Mouse (Mus musculus) embryonic facial prominence, embryonic 14.5 days (tissue): ENCODE measurements around the gene Dhh. TPM values are rescaled to one million over a fixed set of nuclear protein-coding genes. Genes with fewer than 3 reads are reported as not detected.

Source experiments
- ATAC-seq: fragments of 200-750 bp; cut with Nextera tagmentation; 2 replicates; pipeline ENCODE4 v1.8.0; 2017; ENCODE audit warnings: low read depth, moderate number of reproducible peaks, moderate TSS enrichment
- DNase-seq: peaks from one replicate; pipeline ENCODE4 v3.0.0-alpha.2; 2015; ENCODE audit warnings: low spot score
- H3K27ac ChIP-seq: fragments of 300-500 bp; sonication (generic); replicated peaks from 2 replicates; pipeline ENCODE4 v1.5.1; 2014; ENCODE audit warnings: low read depth, mild to moderate bottlenecking, low read length, moderate library complexity
- H3K27me3 ChIP-seq: fragments of 300-500 bp; sonication (generic); replicated peaks from 2 replicates; pipeline ENCODE4 v1.6.1; 2014; ENCODE audit warnings: low read length; ENCODE audit not compliant: control insufficient read depth, insufficient read depth
- H3K36me3 ChIP-seq: fragments of 300-500 bp; sonication (generic); 2 replicates; pipeline ENCODE4 v1.6.1; 2014; ENCODE audit warnings: low read length, mixed read lengths; ENCODE audit not compliant: control insufficient read depth, insufficient read depth
- H3K4me1 ChIP-seq: fragments of 300-500 bp; sonication (generic); 2 replicates; pipeline ENCODE4 v1.6.1; 2014; ENCODE audit warnings: antibody characterized with exemption, low read length; ENCODE audit not compliant: control insufficient read depth, insufficient read depth
- H3K4me2 ChIP-seq: fragments of 300-500 bp; sonication (generic); 2 replicates; pipeline ENCODE4 v1.6.1; 2014; ENCODE audit warnings: low read depth, mild to moderate bottlenecking, low read length, moderate library complexity, mixed read lengths
- H3K4me3 ChIP-seq: fragments of 300-500 bp; sonication (generic); 2 replicates; pipeline ENCODE4 v1.5.1; 2014; ENCODE audit warnings: low read depth, mild to moderate bottlenecking, low read length
- H3K9ac ChIP-seq: fragments of 300-500 bp; sonication (generic); 2 replicates; pipeline ENCODE4 v1.6.1; 2014; ENCODE audit warnings: low read depth, mild to moderate bottlenecking, low read length, moderate library complexity, mixed read lengths
- H3K9me3 ChIP-seq: fragments of 300-500 bp; sonication (generic); 2 replicates; pipeline ENCODE4 v1.6.1; 2016; ENCODE audit warnings: low read length; ENCODE audit not compliant: control insufficient read depth
- WGBS: fragments of 180-500 bp; shearing (Covaris S2); extraction: QIAGEN DNeasy Blood & Tissue Kit; methylation state at CpG from one replicate; pipeline ENCODE4 v1.1.7; 2014; 5-methylcytosine and 5-hydroxymethylcytosine counted together
- polyA plus RNA-seq: library from polyadenylated mRNA; unstranded; fragments of >200 nt; fragmentation: Nextera tagmentation; extraction: Ambion mirVana; gene quantifications from 2 replicates; pipeline ENCODE4 v1.2.1, GENCODE M21; 2014

The Dhh gene
- polyA plus RNA-seq, 1 experiment from 2014 or later = 3.1 TPM

DNA sequence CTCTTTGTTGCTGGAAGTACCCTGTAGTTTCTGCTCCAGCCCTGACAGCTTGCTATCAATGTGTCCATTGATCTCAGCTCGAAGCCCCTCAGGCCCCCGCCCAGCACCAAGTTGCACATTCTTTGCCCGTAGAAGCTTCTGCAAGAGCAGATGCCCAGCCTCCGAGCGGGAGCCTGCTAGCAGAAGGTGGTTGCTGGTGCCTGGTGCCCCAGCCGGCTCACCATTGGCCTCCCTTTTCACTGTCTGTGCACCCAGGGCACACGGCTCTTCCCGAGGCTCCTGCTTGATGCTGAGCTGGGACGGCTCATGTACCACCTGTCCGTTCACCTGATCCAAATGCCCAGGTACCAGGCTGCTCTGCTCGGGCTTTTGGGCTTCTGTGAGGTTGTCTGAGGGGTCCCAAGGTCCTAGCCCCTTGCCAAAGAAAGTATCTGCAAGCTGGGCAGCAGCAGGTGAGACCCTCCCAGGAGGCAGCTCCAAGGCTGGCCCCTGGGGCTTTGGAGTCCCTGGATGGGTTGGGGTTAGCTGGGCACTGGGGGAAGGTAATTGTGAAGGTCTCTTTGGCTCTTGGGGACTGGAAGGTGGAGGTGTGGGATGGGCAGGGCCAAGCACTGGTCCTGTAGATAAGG lies 54.6 kb downstream of the Dhh start:
- Histone ChIP-seq H3K4me1 (no peaks in the 10 kb centered on the region), H3K9me3 (no peaks in the 10 kb centered on the region), H3K9ac (no peak overlapping the region), H3K27me3 (no peaks in the 10 kb centered on the region), H3K27ac (no peak overlapping the region), H3K4me2 (no peak overlapping the region), H3K36me3 (peaks cover 100% of the 10 kb centered on the region), H3K4me3 (no peak overlapping the region)
- DNase-seq = no peak
- 83% methylated on average over 11 of the region's 11 CpGs for WGBS
- ATAC-seq = no peak

Other genes starting within 250 kb of the Dhh start
- 21.5 and 23.4 TPM in 2 replicates for gene Ddx23, start 235.6 kb downstream of the Dhh start, polyA plus RNA-seq
- gene Rnd1, start 221.1 kb downstream of the Dhh start, polyA plus RNA-seq = 0.42 TPM in 2 replicates
- 1.7 and 3.9 TPM in 2 replicates for gene Ccdc65, start 190.3 kb downstream of the Dhh start, polyA plus RNA-seq
- gene Fkbp11, start 170.3 kb downstream of the Dhh start, polyA plus RNA-seq = 88.8 and 108 TPM in 2 replicates
- gene Arf3, start 135.3 kb downstream of the Dhh start, polyA plus RNA-seq = 33.9 and 34.8 TPM in 2 replicates
- 4.1 and 4.3 TPM in 2 replicates for gene Wnt10b, start 120.4 kb downstream of the Dhh start, polyA plus RNA-seq
- gene Wnt1, start 108.7 kb downstream of the Dhh start, polyA plus RNA-seq = 0.10 TPM in 1 of 2 replicates, not detected in the other
- gene Ddn, start 89.0 kb downstream of the Dhh start, polyA plus RNA-seq = 0.07 TPM in 1 of 2 replicates, not detected in the other
- 71.7 and 80.6 TPM in 2 replicates for gene Prkag1, start 67.0 kb downstream of the Dhh start, polyA plus RNA-seq
- 13.8 and 15.5 TPM in 2 replicates for gene Kmt2d, start 27.3 kb downstream of the Dhh start, polyA plus RNA-seq
- 8.4 and 12.2 TPM in 2 replicates for gene Rhebl1, start 4.0 kb downstream of the Dhh start, polyA plus RNA-seq
- 3.9 and 4.3 TPM in 2 replicates for gene Lmbr1l, start 19.7 kb upstream of the Dhh start, polyA plus RNA-seq
- 1,523 and 1,643 TPM in 2 replicates for gene Tuba1b, start 36.0 kb upstream of the Dhh start, polyA plus RNA-seq
- not detected in 2 replicates for gene Gm49450, start 55.0 kb upstream of the Dhh start, polyA plus RNA-seq
- gene Tuba1a, start 55.2 kb upstream of the Dhh start, polyA plus RNA-seq = 1,836 and 1,958 TPM in 2 replicates
- gene Tuba1c, start 131.4 kb upstream of the Dhh start, polyA plus RNA-seq = 133 and 149 TPM in 2 replicates
- gene Prph, start 156.6 kb upstream of the Dhh start, polyA plus RNA-seq = 66.3 and 71.0 TPM in 2 replicates
- 15.3 and 24.4 TPM in 2 replicates for gene Troap, start 176.0 kb upstream of the Dhh start, polyA plus RNA-seq
- 0.11 and 0.13 TPM in 2 replicates for gene C1ql4, start 189.3 kb upstream of the Dhh start, polyA plus RNA-seq
- gene Dnajc22, start 194.6 kb upstream of the Dhh start, polyA plus RNA-seq = 0.38 TPM in 1 of 2 replicates, not detected in the other
- 35.5 and 38.9 TPM in 2 replicates for gene Spats2, start 227.4 kb upstream of the Dhh start, polyA plus RNA-seq